Mouse (Mus musculus) forebrain, embryonic 11.5 days (tissue): Measurements from ENCODE around the gene Bag5. TPM values are rescaled to one million over a fixed set of nuclear protein-coding genes. Genes with fewer than 3 reads are reported as not detected.

Experiments
- ATAC-seq: fragments of 200-750 bp; cut with Nextera tagmentation; replicated peaks from 2 replicates; pipeline ENCODE4 v1.8.0; 2017; ENCODE audit warnings: moderate TSS enrichment; ENCODE audit not compliant: low FRiP score
- DNase-seq: peaks from one replicate; pipeline ENCODE4 v3.0.0-alpha.2; 2017; ENCODE audit warnings: low spot score
- H3K27ac ChIP-seq: fragments of 300-500 bp; sonication (generic); 2 replicates; pipeline ENCODE4 v1.5.1; 2014; ENCODE audit warnings: low read depth, low read length
- H3K27me3 ChIP-seq: fragments of 300-500 bp; sonication (generic); 2 replicates; pipeline ENCODE4 v1.6.1; 2014; ENCODE audit warnings: mild to moderate bottlenecking, low read length, mixed read lengths; ENCODE audit not compliant: control insufficient read depth, insufficient read depth
- H3K36me3 ChIP-seq: fragments of 300-500 bp; sonication (generic); 2 replicates; pipeline ENCODE4 v1.6.1; 2014; ENCODE audit warnings: mild to moderate bottlenecking, low read length, moderate library complexity, mixed read lengths; ENCODE audit not compliant: control insufficient read depth, insufficient read depth
- H3K4me1 ChIP-seq: fragments of 300-500 bp; sonication (generic); replicated peaks from 2 replicates; pipeline ENCODE4 v1.6.1; 2014; ENCODE audit warnings: low read length, mixed read lengths; ENCODE audit not compliant: control insufficient read depth, insufficient read depth
- H3K4me2 ChIP-seq: fragments of 300-500 bp; sonication (generic); 2 replicates; pipeline ENCODE4 v1.6.1; 2014; ENCODE audit warnings: low read depth, mild to moderate bottlenecking, low read length, moderate library complexity, mixed read lengths; ENCODE audit not compliant: severe bottlenecking
- H3K4me3 ChIP-seq: fragments of 300-500 bp; sonication (generic); 2 replicates; pipeline ENCODE4 v1.5.1; 2014; ENCODE audit warnings: low read depth, low read length
- H3K9ac ChIP-seq: fragments of 300-500 bp; sonication (generic); 2 replicates; pipeline ENCODE4 v1.6.1; 2014; ENCODE audit warnings: low read length
- H3K9me3 ChIP-seq: fragments of 300-500 bp; sonication (generic); 2 replicates; pipeline ENCODE4 v1.6.1; 2016; ENCODE audit warnings: low read length, mixed read lengths; ENCODE audit not compliant: control insufficient read depth
- WGBS: fragments of 180-500 bp; shearing (Covaris S2); extraction: QIAGEN DNeasy Blood & Tissue Kit; methylation state at CpG from one replicate; pipeline ENCODE4 v1.1.7; 2014; 5-methylcytosine and 5-hydroxymethylcytosine counted together
- polyA plus RNA-seq: library from polyadenylated mRNA; unstranded; fragments of >200 nt; fragmentation: Nextera tagmentation; extraction: Ambion mirVana; gene quantifications from 2 replicates; pipeline ENCODE4 v1.2.1, GENCODE M21; 2014

Gene Bag5
- polyA plus RNA-seq, 1 experiment from 2014 or later = 65.2 TPM

DNA sequence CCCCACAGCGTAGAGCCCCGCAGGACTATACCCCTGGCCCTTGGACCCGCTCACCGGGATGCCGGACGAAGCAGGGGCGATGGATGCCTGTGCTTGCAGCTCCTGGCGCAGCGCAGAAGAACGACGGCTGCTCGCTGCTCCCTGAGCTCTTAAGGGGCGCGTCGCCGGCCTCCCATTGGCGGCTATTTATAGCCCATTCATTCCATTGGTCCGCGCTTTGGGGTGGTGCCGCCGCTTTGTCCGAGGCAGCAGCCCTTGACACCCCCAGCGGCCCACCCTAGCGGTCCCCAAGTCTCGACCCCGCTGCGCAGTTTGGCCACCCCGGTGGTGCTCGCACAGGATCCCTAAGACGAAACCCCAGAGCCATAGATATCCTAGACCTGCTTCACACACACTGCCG is 40.9 kb downstream of the Bag5 start, which contains the start of gene Ckb:
TSS of gene Ckb (minus strand) at position 163 of the 400 bp plus-strand sequence.
- WGBS = under 1% methylated on average over 31 of the region's 31 CpGs
- Histone ChIP-seq H3K36me3 (peaks cover 4% of the 10 kb centered on the region), H3K27me3 (peaks cover 6% of the 10 kb centered on the region)

DNA sequence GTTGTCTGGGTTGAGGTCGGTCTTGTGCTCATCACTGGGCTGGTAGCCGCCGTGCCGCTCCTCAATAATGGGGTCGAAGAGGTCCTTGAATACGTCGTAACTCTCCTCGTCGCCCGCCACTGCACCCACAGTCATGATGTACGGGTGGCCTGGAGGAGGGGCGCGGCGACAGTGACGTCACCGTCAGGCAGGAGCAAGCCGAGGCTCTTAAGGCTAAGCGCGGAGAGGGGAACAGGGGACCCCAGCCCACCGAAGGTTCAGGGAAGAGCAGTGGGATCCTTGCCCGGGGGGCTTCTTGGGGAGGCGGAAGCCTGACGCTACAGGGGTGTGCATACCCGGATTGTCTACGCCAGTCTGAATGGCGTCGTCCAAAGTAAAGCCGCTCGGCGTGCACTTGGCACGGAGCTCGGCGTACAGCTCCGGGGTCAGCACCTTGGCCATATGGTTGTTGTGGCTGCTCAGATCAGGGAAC is 41.6 kb downstream of the Bag5 start:
- Histone ChIP-seq H3K4me1 (peaks cover 16% of the 10 kb centered on the region), H3K36me3 (peaks cover 4% of the 10 kb centered on the region), H3K4me2 (peak overlapping the region; percentile 93), H3K4me3 (peak overlapping the region; percentile 91), H3K9ac (peak overlapping the region; percentile 93), H3K27ac (peak overlapping the region; percentile 82; the same call in 1 of the 2 replicates), H3K27me3 (peaks cover 6% of the 10 kb centered on the region), H3K9me3 (no peaks in the 10 kb centered on the region)
- DNase-seq = peak; percentile 86
- peak; percentile 55 for ATAC-seq
- WGBS = under 1% methylated on average over 34 of the region's 34 CpGs

More for the DNA sequence above, 40.9 kb downstream of the Bag5 start, which contains the start of gene Ckb:
- H3K4me2 ChIP-seq = peak within 1 kb of the TSS; percentile 93
- H3K9ac ChIP-seq = peak within 1 kb of the TSS; percentile 93
- DNase-seq (peak; percentile 92), ATAC-seq (peak; percentile 86)
- peak within 1 kb of the TSS; percentile 82 for H3K27ac ChIP-seq
- H3K9me3 ChIP-seq = no peaks in the 10 kb centered on the region
- H3K4me1 ChIP-seq = peaks cover 18% of the 10 kb centered on the region
- peak within 1 kb of the TSS; percentile 91 for H3K4me3 ChIP-seq

DNA sequence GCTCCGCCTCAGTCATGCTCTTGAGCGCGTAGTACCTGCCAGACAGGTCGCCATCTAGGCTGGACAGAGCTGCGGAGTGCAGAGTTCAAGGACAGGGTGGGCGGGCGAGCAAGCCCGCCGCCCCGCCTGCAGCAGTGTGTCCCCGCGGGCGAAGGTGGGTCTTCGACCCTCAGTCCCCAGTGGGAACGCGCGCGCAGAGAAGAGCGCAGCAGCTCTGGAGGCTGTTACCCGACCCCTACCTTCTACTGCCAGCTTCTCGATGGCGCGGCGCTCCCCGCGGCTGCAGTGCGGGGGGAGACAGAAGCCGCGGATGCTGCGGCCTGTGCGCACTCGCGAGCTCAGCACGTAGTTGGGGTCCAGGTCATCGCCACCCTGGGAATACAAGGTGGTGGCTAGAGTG is 42.1 kb downstream of the Bag5 start:
- no peak for DNase-seq
- peak overlapping the region; percentile 93 for H3K4me2 ChIP-seq
- peaks cover 16% of the 10 kb centered on the region for H3K4me1 ChIP-seq
- H3K9me3 ChIP-seq = no peaks in the 10 kb centered on the region
- peak overlapping the region; percentile 93 for H3K9ac ChIP-seq
- H3K27me3 ChIP-seq = peaks cover 4% of the 10 kb centered on the region
- ATAC-seq = 0 out of 2 replicates have a peak, but pooled peaks have one; percentile 1
- H3K4me3 ChIP-seq = peak overlapping the region; percentile 91
- WGBS = 0% methylated on average over 35 of the region's 35 CpGs
- peak overlapping the region; percentile 82; the same call in 1 of the 2 replicates for H3K27ac ChIP-seq
- peaks cover 4% of the 10 kb centered on the region for H3K36me3 ChIP-seq

DNA sequence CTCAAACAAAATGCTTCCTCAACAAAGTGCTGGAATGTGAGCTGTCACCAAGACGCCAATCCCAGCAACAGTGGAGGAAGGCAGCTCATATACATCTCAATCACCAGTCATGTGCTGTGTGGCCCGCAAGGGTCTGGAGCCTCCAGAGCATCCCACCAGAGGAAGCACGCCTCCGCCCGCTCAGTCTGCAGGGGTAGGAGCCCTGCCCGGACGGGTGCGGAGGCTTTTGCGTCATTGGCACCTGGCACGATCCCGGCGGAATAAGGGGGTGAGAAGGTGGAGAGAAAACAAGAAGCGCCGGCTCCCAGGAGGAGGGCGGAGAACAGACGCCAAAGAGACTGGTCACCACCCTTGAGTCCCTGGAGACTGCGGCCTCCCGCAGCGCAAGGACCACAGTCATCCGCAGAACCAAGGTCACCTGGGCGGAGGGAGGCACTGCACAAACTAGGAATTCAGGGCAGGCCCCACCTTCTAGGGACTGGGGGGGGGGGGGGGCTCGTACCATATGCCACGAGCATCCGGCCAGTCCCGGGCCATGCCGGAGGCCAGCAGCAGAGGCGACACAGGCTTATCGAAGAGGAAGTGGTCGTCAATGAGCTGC is 42.6 kb downstream of the Bag5 start:
- peak; percentile 63 for DNase-seq
- Histone ChIP-seq H3K27ac (peak overlapping the region; percentile 82; the same call in 1 of the 2 replicates), H3K36me3 (peaks cover 4% of the 10 kb centered on the region), H3K9me3 (no peaks in the 10 kb centered on the region), H3K4me1 (peaks cover 16% of the 10 kb centered on the region), H3K27me3 (peaks cover 4% of the 10 kb centered on the region), H3K4me2 (peak overlapping the region; percentile 93), H3K4me3 (peak overlapping the region; percentile 91), H3K9ac (peak overlapping the region; percentile 93)
- 2% methylated on average over 27 of the region's 29 CpGs for WGBS
- ATAC-seq = no peak

DNA sequence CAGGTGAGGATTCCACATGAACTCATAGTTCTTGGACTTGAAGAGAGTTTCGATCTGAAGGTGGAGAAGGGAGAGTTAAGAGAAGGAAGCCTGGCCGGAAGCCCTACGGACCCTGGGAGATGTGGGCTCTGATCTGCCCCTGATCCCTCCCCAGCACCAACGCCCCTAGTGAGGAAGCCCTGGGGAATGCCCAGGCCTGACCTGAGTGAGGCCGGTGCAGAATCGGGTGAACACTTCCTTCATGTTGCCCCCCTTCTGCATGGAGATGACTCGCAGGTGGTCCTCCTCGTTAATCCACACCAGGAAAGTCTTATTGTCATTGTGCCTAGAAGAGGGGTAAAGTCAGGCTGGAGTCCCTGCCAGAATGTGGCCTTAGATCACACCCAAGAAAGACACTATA is 43.1 kb downstream of the Bag5 start:
- DNase-seq (no peak), ATAC-seq (no peak)
- Histone ChIP-seq H3K9me3 (no peaks in the 10 kb centered on the region), H3K9ac (peak overlapping the region; percentile 93), H3K27ac (no peak overlapping the region), H3K27me3 (peaks cover 4% of the 10 kb centered on the region), H3K36me3 (peaks cover 4% of the 10 kb centered on the region), H3K4me2 (peak overlapping the region; percentile 93), H3K4me3 (peak overlapping the region; percentile 91), H3K4me1 (peaks cover 16% of the 10 kb centered on the region)
- 48% methylated on average over 8 of the region's 8 CpGs for WGBS

DNA sequence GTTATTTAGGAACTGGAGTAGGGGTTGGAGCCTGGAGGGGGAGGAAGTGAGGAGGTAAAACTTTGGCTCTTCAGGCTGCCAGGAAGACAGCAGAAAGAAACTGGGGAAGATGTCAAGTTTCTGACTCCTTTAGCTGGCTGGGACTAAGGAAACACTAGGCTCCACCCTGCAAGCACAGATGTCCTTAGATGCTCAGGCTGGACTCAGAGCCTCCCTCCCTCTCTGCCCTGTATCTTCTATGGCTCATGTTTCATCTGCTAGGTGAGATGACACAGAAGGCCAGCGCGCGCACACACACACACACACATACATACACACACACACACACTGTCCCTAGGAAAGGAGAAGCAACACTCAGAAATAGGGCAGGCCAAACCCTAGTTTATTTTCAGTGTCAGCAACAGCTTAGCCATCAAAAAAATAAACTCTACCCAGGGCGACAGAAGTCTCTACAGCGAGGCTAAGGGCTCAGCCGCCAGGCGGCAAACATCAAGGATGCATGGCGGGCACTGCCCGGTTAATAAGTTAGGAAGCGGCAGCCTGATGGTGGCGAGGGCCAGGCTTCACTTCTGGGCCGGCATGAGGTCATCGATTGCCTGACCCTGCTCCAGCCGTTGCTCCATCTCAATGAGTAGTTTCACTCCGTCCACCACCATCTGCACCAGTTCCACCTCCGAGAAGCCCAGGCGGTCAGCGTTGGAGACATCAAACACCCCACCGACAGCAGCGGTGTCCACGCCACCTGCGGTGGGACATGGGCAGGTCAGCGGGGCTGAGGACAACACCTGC is 43.9 kb downstream of the Bag5 start:
- DNase-seq (no peak), ATAC-seq (no peak)
- peak overlapping the region; percentile 93 for H3K9ac ChIP-seq
- peaks cover 16% of the 10 kb centered on the region for H3K4me1 ChIP-seq
- peak overlapping the region; percentile 72 for H3K27ac ChIP-seq
- WGBS = 63% methylated on average over 23 of the region's 23 CpGs
- peaks cover 4% of the 10 kb centered on the region for H3K36me3 ChIP-seq
- peak overlapping the region; percentile 93 for H3K4me2 ChIP-seq
- peaks cover 4% of the 10 kb centered on the region for H3K27me3 ChIP-seq
- H3K4me3 ChIP-seq = peak overlapping the region; percentile 91
- H3K9me3 ChIP-seq = no peaks in the 10 kb centered on the region

DNA sequence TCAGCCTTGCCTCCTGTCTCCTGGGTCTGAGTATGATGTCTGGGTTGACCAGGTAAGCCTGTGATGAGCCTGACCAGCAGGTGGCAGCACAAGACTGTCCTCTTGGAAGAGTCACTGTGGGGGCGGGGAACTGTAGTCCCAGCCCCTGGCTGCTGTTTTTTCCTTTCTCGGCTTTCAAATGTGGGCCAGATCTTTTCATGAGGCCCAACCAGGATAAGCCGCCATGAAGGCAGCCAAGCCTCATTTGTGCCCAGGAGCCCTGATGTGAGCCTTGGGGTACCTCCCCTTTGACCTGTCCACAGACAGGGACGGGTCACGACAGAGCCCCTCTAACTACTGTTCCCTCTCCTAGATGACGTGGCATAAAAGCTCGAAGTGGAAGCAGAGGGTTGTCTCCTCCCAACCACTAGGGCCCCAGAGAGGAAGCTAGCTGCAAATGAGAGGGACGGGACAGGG is 44.6 kb downstream of the Bag5 start:
- DNase-seq = peak; percentile 96
- Histone ChIP-seq H3K27ac (peak overlapping the region; percentile 72), H3K4me1 (peaks cover 20% of the 10 kb centered on the region), H3K36me3 (peaks cover 4% of the 10 kb centered on the region), H3K4me2 (peak overlapping the region; percentile 93), H3K9me3 (no peaks in the 10 kb centered on the region), H3K9ac (peak overlapping the region; percentile 93), H3K4me3 (peak overlapping the region; percentile 91), H3K27me3 (peaks cover 4% of the 10 kb centered on the region)
- WGBS = 2% methylated on average over 8 of the region's 8 CpGs
- ATAC-seq = peak; percentile 50

DNA sequence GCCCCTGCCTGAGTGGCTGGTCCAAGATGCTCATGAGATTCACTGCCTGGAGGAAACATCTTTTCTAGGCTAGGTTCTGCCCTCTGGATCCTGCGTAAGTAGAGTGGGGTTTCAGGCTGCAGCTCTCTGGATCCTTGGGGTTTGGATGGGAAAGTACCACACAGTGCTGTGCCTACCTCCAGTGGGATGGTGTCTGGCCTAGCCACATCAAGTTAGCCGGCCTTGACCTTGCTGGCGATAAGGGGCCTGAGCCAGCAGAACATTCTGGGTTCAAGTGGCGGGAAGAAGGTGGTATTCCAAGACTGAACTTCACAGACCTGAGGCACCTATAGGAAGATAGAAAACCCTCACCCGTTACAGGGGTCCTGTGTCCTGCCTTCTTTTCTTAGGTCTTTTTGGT is 45.6 kb downstream of the Bag5 start:
- 92% methylated on average over 5 of the region's 5 CpGs for WGBS
- ATAC-seq (no peak), DNase-seq (no peak)
- no peak overlapping the region for H3K4me2 ChIP-seq
- peaks cover 16% of the 10 kb centered on the region for H3K4me1 ChIP-seq
- no peak overlapping the region for H3K27ac ChIP-seq
- no peaks in the 10 kb centered on the region for H3K27me3 ChIP-seq
- no peaks in the 10 kb centered on the region for H3K9me3 ChIP-seq
- no peak overlapping the region for H3K4me3 ChIP-seq
- peaks cover 4% of the 10 kb centered on the region for H3K36me3 ChIP-seq
- no peak overlapping the region for H3K9ac ChIP-seq
